Mouse (Mus musculus) intestine, embryonic 16.5 days (tissue): ENCODE measurements around the gene Mtr. TPM values are rescaled to one million over a fixed set of nuclear protein-coding genes. Genes with fewer than 3 reads are reported as not detected.
A peak's percentile ranks its signal among the peaks of the same experiment; 100 is the strongest.

Source experiments
- ATAC-seq: fragments of 200-750 bp; cut with Nextera tagmentation; 2 replicates; pipeline ENCODE4 v1.8.0; 2017; ENCODE audit warnings: moderate TSS enrichment, moderate library complexity
- H3K27ac ChIP-seq: fragments of 300-500 bp; sonication (generic); 2 replicates; pipeline ENCODE4 v1.5.1; 2014; ENCODE audit warnings: mild to moderate bottlenecking, low read length
- H3K27me3 ChIP-seq: fragments of 300-500 bp; sonication (generic); replicated peaks from 2 replicates; pipeline ENCODE4 v1.6.1; 2014; ENCODE audit warnings: low read length, control low read depth, mixed read lengths; ENCODE audit not compliant: control insufficient read depth, insufficient read depth
- H3K36me3 ChIP-seq: fragments of 300-500 bp; sonication (generic); 2 replicates; pipeline ENCODE4 v1.6.1; 2014; ENCODE audit warnings: low read length, control low read depth; ENCODE audit not compliant: control insufficient read depth, insufficient read depth
- H3K4me1 ChIP-seq: fragments of 300-500 bp; sonication (generic); 2 replicates; pipeline ENCODE4 v1.6.1; 2014; ENCODE audit warnings: low read length, control low read depth, mixed read lengths; ENCODE audit not compliant: control insufficient read depth, insufficient read depth
- H3K4me2 ChIP-seq: fragments of 300-500 bp; sonication (generic); 2 replicates; pipeline ENCODE4 v1.6.1; 2014; ENCODE audit warnings: low read depth, low read length, control low read depth
- H3K4me3 ChIP-seq: fragments of 300-500 bp; sonication (generic); 2 replicates; pipeline ENCODE4 v1.5.1; 2014; ENCODE audit warnings: mild to moderate bottlenecking, low read length
- H3K9ac ChIP-seq: fragments of 300-500 bp; sonication (generic); 2 replicates; pipeline ENCODE4 v1.6.1; 2014; ENCODE audit warnings: low read depth, low read length
- H3K9me3 ChIP-seq: fragments of 300-500 bp; sonication (generic); 2 replicates; pipeline ENCODE4 v1.6.1; 2016; ENCODE audit warnings: low read length, control low read depth; ENCODE audit not compliant: control insufficient read depth
- WGBS: fragments of 180-500 bp; shearing (Covaris S2); extraction: QIAGEN DNeasy Blood & Tissue Kit; methylation state at CpG from one replicate; pipeline ENCODE4 v1.1.7; 2014; 5-methylcytosine and 5-hydroxymethylcytosine counted together
- polyA plus RNA-seq: library from polyadenylated mRNA; unstranded; fragments of >200 nt; fragmentation: Nextera tagmentation; extraction: Ambion mirVana; gene quantifications from 2 replicates; pipeline ENCODE4 v1.2.1, GENCODE M21; 2015

The Mtr gene
- polyA plus RNA-seq, 1 experiment from 2014 or later, result 6.4 TPM

DNA sequence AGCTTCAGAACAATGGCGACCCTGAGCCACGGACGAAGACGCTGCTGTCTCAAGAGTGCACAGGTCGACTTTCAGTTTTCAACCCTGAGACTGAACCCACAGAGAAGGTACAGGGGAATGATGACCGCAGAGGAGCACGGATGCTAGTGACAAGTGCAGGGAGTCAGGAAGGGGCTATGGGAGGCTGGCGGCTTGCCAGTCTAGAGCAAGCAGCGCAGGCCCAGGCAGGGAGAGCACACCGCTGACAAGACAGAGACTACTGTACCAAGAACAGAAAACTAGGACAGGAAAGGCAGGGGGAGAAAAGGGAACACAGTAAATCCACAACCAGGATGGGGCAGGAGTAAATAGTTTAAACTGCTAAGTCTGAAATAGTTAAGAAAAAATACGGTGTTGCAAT lies 69.1 kb downstream of the Mtr start:
- H3K36me3 ChIP-seq, result no peaks in the 10 kb centered on the region
- WGBS, result 86% methylated on average over 11 of the region's 11 CpGs
- H3K27ac ChIP-seq, result no peak overlapping the region

DNA sequence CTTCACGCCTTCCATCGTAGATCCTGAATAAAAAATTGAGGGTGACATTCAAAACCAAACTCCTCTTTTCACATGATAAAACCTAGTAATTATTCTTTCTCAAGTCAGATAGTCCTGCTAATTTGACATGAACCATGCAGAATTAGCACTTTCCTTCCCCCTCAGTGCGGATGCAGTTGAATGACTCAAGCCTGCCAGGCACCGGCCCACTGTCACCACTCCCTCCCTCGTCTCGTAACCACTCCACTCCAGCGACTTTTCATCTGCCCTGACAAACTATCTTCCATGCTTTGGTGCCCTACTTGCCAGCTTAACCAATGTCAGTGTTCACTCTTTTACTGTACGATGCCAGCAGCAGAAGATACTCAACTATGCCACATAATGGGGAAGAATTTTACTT lies 78.4 kb downstream of the Mtr start:
- H3K4me2 ChIP-seq, result no peak overlapping the region
- WGBS, result 67% methylated on average over 8 of the region's 8 CpGs
- ATAC-seq, result no peak
- no peaks in the 10 kb centered on the region for H3K4me1 ChIP-seq
- no peak overlapping the region for H3K9ac ChIP-seq
- H3K9me3 ChIP-seq, result no peaks in the 10 kb centered on the region
- no peaks in the 10 kb centered on the region for H3K27me3 ChIP-seq
- H3K36me3 ChIP-seq, result no peaks in the 10 kb centered on the region
- no peak overlapping the region for H3K4me3 ChIP-seq
- no peak overlapping the region for H3K27ac ChIP-seq

More for the DNA sequence above, 69.1 kb downstream of the Mtr start:
- Histone ChIP-seq H3K9me3 (no peaks in the 10 kb centered on the region), H3K4me2 (no peak overlapping the region), H3K9ac (no peak overlapping the region), H3K4me1 (no peaks in the 10 kb centered on the region), H3K4me3 (no peak overlapping the region), H3K27me3 (no peaks in the 10 kb centered on the region)
- no peak for ATAC-seq

DNA sequence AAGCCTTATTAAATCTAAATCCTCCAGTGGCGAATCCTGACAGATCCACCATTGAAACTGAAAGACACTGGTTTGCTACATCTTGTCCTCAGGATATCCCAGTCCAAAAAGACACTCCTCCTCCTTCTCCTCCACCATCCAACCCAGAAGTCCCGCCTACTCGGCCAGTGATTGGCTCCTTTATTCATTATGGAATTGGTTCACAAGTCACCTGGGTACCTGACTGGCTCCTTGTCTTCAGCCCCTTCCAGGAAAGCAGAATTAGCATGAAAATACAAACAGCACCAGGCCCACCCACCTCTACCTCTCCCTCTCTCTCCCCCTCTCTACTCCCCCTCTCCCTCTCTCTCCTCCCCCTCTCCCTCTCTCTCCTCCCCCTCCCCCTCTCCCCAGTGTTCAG lies 81.2 kb downstream of the Mtr start:
- H3K9ac ChIP-seq, result no peak overlapping the region
- no peaks in the 10 kb centered on the region for H3K9me3 ChIP-seq
- no peaks in the 10 kb centered on the region for H3K36me3 ChIP-seq
- no peaks in the 10 kb centered on the region for H3K4me1 ChIP-seq
- no peak overlapping the region for H3K4me3 ChIP-seq
- H3K4me2 ChIP-seq, result no peak overlapping the region
- H3K27ac ChIP-seq, result no peak overlapping the region
- WGBS, result 41% methylated on average over 3 of the region's 3 CpGs
- H3K27me3 ChIP-seq, result no peaks in the 10 kb centered on the region
- ATAC-seq, result no peak

DNA sequence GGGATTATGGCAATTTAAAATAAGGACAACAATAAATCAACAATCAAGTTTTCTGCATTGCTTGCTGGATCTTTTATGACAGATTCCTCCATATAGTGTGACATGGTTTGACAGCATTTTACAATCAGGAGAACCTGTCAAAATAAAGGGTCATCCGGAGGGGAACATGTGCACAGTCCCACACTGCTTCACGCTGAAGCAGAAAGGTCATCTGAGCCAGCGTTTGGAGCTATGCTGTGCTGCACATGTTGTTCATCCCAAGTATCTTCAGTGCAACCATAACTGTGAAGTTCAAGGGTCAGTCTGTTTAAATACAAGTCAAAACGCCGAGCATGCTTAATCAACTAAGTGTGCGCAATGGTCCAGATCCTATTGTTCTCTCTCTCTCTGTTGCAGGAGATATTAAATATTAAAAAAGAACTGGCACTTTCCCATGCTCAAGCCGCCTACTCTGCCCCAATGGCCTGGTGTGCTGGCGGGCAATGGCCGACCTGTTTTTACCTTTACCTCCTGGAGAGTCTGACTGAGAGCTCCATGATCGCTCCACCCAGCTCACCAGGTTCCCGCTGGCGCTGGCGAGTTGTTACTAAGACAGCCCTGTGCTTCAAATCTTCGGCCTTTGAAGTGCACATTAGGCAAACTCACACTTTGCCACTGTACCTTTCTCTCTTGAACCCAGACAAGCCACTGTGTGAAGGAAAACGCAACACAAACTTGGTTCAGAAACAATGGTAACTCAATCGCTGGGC lies 81.8 kb downstream of the Mtr start:
- H3K27me3 ChIP-seq, result no peaks in the 10 kb centered on the region
- H3K4me2 ChIP-seq, result no peak overlapping the region
- H3K36me3 ChIP-seq, result no peaks in the 10 kb centered on the region
- no peak for ATAC-seq
- H3K9me3 ChIP-seq, result no peaks in the 10 kb centered on the region
- H3K4me1 ChIP-seq, result no peaks in the 10 kb centered on the region
- no peak overlapping the region for H3K9ac ChIP-seq
- no peak overlapping the region for H3K27ac ChIP-seq
- no peak overlapping the region for H3K4me3 ChIP-seq
- 34% methylated on average over 16 of the region's 16 CpGs for WGBS

DNA sequence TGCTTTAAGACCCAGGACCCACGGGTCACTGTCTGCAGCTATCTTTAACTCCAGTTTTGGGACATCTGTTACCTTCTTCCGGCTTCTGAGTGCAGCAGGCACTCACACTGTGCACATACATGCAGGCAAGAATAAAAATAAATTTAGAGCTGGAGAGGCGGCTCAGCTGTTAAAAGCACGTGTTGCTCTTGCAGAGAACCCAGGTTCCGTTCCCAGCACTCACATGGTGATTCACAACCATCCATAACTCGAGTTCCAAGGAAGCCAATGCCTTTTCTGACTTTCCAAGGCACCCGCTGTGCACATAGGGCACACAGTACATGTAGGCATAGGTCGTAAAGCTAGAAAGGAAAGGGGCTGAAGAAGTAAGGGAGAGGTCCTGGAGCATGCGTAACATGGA lies 90.6 kb downstream of the Mtr start:
- no peak overlapping the region for H3K9ac ChIP-seq
- WGBS, result 80% methylated on average over 9 of the region's 9 CpGs
- H3K4me1 ChIP-seq, result no peaks in the 10 kb centered on the region; the same call in 1 of the 2 replicates
- H3K4me2 ChIP-seq, result no peak overlapping the region
- H3K9me3 ChIP-seq, result no peaks in the 10 kb centered on the region
- ATAC-seq, result no peak
- no peaks in the 10 kb centered on the region for H3K27me3 ChIP-seq
- no peak overlapping the region for H3K4me3 ChIP-seq
- H3K27ac ChIP-seq, result no peak overlapping the region
- H3K36me3 ChIP-seq, result no peaks in the 10 kb centered on the region

DNA sequence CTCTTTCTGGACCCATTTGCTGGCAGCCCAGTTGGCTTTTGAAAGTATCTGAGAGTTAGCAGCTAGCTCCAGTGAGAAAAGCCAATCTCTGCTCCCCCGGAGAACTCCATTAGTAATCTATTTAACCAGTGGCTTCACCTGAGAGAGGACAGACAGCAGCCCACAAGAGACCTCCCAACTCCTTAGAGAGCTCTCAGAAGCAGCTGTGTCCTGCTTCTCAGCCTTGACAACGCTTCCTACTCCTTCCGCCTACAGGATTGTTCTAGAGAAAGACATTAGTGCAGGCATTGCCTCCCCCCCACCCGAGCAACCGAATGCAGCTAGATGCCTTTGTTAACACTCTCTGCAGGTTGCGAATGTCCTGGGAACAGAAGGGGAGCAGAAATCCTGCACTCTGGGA lies 91.5 kb downstream of the Mtr start:
- 25% methylated on average over 6 of the region's 6 CpGs for WGBS
- no peak overlapping the region for H3K9ac ChIP-seq
- no peaks in the 10 kb centered on the region for H3K27me3 ChIP-seq
- H3K4me2 ChIP-seq, result no peak overlapping the region
- ATAC-seq, result no peak
- no peaks in the 10 kb centered on the region; the same call in 1 of the 2 replicates for H3K4me1 ChIP-seq
- H3K4me3 ChIP-seq, result no peak overlapping the region
- H3K36me3 ChIP-seq, result no peaks in the 10 kb centered on the region
- H3K9me3 ChIP-seq, result no peaks in the 10 kb centered on the region
- no peak overlapping the region for H3K27ac ChIP-seq

DNA sequence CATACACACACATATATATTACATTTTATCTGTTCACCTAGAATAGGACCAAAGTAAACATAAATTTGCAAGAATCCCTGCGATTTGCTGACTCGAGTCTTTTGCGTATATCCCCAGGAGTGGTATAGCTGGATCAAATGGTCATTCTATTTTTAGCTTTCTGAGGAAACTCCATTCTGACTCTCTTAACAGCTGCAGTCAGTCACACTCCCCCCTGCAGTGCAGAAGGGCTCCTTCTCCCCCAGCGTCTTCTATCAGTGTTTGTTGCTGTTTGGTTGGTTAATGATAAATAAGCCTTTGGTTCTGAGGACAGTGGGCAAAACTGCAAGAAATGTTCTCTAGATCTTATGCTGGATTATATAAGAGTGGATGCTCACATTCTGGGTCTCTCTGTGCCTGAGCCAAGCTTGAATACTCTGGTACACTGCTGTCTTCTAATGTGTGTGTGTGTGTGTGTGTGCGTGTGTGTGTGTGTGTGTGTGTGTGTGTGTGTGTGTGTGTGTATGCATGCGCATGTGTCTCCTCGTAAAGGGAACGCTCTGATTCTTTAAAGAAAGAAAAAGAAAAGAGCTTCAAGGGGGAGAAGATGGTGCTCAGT lies 92.4 kb downstream of the Mtr start:
- Histone ChIP-seq H3K4me1 (no peaks in the 10 kb centered on the region; the same call in 1 of the 2 replicates), H3K27ac (no peak overlapping the region), H3K9ac (no peak overlapping the region), H3K9me3 (no peaks in the 10 kb centered on the region), H3K27me3 (no peaks in the 10 kb centered on the region), H3K4me3 (no peak overlapping the region), H3K4me2 (no peak overlapping the region), H3K36me3 (no peaks in the 10 kb centered on the region)
- WGBS, result 34% methylated on average over 8 of the region's 8 CpGs
- peak; percentile 64; the same call in 1 of the 2 replicates for ATAC-seq

DNA sequence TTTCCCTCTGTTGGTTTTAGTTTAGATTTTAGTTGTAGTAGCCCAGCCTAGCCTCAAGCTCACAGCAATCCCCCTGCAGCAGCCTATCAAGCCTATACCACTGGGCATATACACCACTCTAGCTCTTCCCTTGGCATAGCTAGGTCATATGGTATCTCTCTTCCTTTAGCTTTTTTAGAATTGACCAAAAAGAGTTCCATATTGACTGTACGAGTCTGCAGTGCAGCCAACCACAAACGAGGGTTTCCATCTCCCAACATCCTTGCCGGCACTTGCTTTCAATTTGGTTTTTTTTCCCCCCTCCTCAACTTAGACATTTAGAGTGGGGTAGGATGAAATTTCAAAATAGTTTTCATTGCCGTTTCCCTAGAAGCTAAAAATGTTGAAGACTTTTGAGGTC lies 95.5 kb downstream of the Mtr start:
- no peaks in the 10 kb centered on the region for H3K9me3 ChIP-seq
- H3K27me3 ChIP-seq, result no peaks in the 10 kb centered on the region
- 90% methylated on average over 4 of the region's 4 CpGs for WGBS
- no peak overlapping the region for H3K4me2 ChIP-seq
- H3K9ac ChIP-seq, result no peak overlapping the region
- no peak for ATAC-seq
- H3K27ac ChIP-seq, result no peak overlapping the region
- H3K36me3 ChIP-seq, result no peaks in the 10 kb centered on the region
- no peak overlapping the region for H3K4me3 ChIP-seq
- peaks cover 3% of the 10 kb centered on the region; the same call in 1 of the 2 replicates for H3K4me1 ChIP-seq

DNA sequence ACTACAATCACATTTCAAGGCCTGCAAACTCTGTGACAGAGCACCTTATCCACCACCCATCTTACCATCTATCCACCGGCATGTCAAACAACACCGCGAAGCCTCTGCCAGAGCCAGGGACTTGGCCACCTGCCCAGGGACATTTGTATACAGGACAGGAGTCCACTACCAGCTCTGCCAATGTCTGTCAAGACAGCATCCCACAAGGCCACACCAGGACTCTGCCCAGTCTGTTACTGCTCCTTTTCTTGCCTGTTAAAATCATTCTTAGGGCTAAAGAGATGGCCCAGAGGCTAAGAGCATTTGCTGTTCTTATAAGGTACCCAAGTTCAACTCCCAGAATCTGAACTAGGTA lies 97.8 kb downstream of the Mtr start:
- H3K27ac ChIP-seq, result no peak overlapping the region

More for the DNA sequence above, 97.8 kb downstream of the Mtr start:
- no peak overlapping the region for H3K9ac ChIP-seq
- H3K36me3 ChIP-seq, result no peaks in the 10 kb centered on the region
- H3K4me1 ChIP-seq, result peaks cover 3% of the 10 kb centered on the region; the same call in 1 of the 2 replicates
- H3K4me2 ChIP-seq, result no peak overlapping the region
- H3K9me3 ChIP-seq, result no peaks in the 10 kb centered on the region
- H3K4me3 ChIP-seq, result no peak overlapping the region
- H3K27me3 ChIP-seq, result no peaks in the 10 kb centered on the region
- WGBS, result 51% methylated on average over 3 of the region's 3 CpGs
- 0 out of 2 replicates have a peak, but pooled peaks have one; percentile 21 for ATAC-seq
